Mouse (Mus musculus) liver, adult 2 months (tissue): Measurements from ENCODE around the gene Smim5.
A peak's percentile ranks its signal among the peaks of the same experiment; 100 is the strongest.

Source experiments
- CTCF ChIP-seq: fragments of 200-500 bp; IDR thresholded peaks from 2 replicates; pipeline ENCODE4 v1.5.1; 2011; ENCODE audit warnings: low read depth, low read length, control low read depth
- POLR2A ChIP-seq: fragments of 200-500 bp; IDR thresholded peaks from 2 replicates; pipeline ENCODE4 v1.6.1; 2011; ENCODE audit warnings: low read length, control low read depth; ENCODE audit not compliant: insufficient read depth; ENCODE audit errors: extremely low read depth

- TF ChIP-seq CTCF (peak; percentile 86), POLR2A (no peak)
These were observed 40.4 kb upstream of the Smim5 start for GRCm38 (mm10) chr11:115859143-115859945.
